Mouse (Mus musculus): ENCODE data around the gene Erc2.

The Erc2 gene

DNA sequence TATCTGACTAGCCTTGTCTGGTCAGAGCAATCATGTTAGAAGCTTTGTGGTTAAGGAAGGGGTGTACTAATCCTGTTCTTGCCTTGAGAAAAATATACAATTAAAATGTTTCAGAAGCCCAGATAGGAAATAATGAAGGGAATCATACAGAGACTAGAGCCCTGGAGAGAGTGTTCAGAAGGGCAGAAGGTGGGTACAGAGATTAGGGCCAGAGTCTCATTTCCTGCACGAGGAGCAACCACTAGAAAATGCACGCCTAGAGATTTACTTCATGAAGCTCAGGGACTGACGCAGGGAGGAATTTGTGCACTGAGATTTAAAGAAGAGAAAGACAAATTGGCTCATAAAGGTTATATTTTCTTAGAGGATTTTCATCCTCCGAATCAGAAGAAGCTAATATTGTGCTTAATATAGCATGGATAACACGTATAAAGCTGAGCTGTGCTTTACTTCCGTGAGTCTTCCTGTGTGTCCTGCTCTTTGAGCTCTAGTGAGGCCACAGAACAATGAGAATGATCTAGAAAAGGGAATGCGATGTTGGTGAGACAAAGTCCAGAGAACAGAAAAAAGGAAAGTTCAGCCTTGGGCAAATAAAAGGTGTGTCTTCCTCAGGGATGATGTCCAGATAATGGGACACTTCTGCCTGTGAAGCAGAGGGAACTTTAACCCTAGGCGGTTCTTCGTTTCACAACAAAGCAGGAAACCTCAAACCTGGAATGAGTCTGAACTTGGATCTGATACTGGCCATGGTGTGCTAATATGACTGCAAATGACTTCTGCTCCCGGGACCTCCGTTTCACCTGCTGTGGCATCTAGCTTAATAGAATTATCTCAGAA lies 45.0 kb downstream of the Erc2 start:
- DNase-seq: no peak

GRCm38 (mm10) chr14:27668151-27668550 lies 45.9 kb downstream of the Erc2 start:
- no peak for DNase-seq

DNA sequence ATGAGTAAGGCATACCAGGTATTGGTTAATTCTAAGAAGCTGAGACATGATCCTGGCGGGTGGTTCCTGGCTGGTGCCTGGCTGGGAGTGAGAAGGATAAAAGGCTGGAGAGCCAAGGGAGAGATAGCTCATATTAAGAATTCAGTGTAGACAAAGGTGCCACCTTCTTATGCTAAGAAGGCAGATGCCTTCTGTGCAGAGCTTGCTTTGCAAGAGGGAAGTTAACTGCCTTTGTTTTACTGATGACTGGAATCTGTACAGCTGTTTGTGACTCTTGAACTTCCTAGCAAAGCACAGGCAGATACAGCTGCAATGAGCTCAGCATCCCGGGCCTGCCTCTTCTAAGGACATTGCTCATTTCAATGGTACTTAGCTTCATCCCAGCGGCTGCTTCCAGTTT lies 47.7 kb downstream of the Erc2 start:
- DNase-seq: no peak

DNA sequence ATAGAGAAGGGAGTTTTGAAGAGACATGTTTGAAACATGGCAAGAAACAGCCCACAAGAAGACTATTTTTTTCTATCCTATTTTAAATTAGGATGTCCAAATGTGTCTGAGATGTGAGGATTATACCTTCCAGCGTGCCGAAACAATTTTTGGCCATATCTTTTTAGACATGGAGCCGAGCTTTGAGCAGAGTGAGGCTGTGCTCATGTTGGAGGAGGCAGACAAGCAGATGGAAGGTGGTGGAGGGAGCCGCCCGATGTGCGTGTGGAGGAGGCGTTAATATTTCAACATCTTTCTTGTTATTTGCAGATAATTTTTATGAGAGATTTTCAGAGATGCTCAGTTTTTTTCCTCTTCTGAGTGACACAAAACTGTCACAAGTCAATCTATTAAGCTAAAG lies 50.5 kb downstream of the Erc2 start:
- DNase-seq: no peak

- DNase-seq: no peak
Measured at GRCm38 (mm10) chr14:27674096-27674495, 51.9 kb downstream of the Erc2 start.

- DNase-seq: no peak
Measured at GRCm38 (mm10) chr14:27674561-27674960, 52.3 kb downstream of the Erc2 start.

DNA sequence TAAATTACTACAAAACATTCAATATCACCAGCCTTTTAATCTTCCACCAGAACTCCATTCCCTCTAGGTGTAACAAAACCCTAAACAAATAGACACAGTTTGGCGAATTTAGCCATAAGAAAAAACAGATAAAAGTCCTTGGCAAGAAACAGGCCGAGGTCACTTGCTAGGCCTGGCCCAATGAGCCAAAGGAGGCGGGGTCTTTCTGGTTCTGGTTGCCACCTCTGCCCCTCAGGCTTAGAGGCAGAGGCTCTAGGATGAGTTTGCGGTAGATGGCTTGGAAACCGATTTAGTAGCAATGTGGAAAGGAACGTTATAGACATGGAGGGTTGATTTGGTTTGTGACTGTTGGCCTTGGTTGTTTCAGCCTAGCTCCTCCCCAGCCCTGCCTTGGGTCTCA lies 52.8 kb downstream of the Erc2 start:
- no peak for DNase-seq

GRCm38 (mm10) chr14:27682368-27683052 lies 60.3 kb downstream of the Erc2 start:
- DNase-seq: no peak

GRCm38 (mm10) chr14:27695781-27696180 lies 73.6 kb downstream of the Erc2 start:
- no peak for DNase-seq

- DNase-seq: peak; percentile 48
Measured at GRCm38 (mm10) chr14:27717364-27717763, 95.1 kb downstream of the Erc2 start.

- DNase-seq: peak; percentile 24
Measured at GRCm38 (mm10) chr14:27719601-27720000, 97.4 kb downstream of the Erc2 start.

DNA sequence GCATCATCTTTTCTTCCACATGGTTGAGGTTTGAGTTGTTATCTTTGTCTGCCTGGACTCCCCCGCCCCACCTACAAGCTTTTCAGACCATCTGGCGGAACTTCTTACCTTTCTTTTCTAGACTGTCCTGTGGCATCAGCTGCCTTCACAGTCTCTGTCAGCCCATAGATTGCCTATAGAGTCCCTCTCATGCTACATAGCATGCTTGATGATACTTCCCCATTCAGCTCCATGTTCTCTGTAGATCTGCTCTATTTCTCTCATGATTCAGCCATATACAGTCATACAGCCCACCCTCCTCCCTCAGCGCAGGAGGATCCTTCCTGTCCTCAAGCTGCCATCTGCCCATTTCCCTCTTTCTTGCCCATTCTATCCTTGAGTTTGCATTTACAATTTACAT lies 98.7 kb downstream of the Erc2 start:
- peak; percentile 55 for DNase-seq

DNA sequence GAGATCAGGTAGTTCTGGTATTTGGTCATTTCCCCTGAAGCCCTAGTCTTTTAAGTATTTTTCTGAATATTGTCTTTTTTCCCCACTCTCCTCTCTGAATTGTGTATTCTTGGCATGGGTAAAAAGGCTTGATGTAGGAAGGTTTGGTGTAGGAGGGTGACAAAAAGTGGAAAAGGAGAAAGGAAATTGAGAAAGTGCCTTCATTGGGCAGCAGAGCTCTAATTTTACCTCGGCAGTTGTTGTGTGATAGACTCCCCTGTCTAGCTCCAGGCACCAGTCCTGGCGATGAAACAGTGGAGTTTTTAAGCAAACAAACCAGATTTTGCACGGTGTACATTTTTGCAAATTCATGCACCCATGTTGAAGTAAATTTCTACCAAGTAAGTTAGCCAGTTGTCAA lies 99.5 kb downstream of the Erc2 start:
- DNase-seq: peak; percentile 11

DNA sequence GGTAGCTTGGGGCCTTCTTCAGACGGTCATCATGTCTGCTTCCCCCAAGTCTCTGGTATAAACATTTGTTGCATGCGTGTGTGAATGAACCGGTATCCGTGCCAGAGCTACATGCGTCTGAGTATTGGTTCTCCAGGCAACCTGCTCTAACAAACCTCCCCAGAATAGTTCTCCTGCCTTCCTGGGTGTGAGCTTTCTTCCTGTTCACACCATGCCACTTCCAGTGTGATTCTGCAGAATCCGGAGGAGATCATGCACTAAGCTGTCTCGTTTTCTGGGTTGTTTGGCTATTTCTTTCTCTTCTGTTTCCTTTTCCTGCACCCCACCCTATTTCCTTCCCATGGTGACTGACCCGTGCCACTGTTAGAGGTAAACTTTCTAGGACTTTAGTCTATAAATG lies 105.3 kb downstream of the Erc2 start:
- DNase-seq: peak; percentile 90

- peak; percentile 55 for DNase-seq
Measured at GRCm38 (mm10) chr14:27731086-27731485, 108.9 kb downstream of the Erc2 start.

- DNase-seq: no peak
Measured at GRCm38 (mm10) chr14:27739436-27739835, 117.2 kb downstream of the Erc2 start.

DNA sequence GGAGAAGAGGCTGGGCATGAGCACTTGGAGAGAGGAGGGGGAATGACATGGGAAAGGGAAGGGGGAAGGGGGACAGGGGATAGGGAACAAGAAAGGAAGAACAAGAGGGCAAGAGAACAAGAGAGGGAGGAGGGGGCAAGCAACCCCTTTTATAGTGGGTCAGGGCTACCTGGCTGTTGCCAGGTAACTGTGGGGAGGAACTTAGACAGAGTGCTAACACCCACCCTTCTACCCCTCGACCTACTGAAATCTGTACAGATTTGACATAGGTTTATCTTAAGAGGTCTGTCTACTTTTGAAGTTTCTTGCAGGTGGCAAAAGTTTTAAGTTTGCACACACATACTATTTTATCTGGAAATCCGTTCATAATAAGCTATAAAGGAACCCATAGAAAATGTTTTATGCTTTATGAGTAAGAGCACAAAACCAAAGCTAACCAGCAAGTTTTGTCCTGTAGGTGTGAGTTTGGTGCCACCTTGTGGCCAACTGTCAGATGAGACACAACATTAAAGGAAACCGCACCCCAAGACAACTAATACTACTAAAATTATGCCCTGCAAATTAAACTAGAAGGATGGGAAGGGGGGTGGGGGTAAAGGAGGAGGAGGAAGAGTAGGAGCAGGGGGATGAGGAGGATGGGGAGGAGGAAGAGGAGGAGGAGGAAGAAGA lies 119.2 kb downstream of the Erc2 start:
- no peak for DNase-seq

- DNase-seq: no peak
Measured at GRCm38 (mm10) chr14:27754340-27754739, 132.1 kb downstream of the Erc2 start.

DNA sequence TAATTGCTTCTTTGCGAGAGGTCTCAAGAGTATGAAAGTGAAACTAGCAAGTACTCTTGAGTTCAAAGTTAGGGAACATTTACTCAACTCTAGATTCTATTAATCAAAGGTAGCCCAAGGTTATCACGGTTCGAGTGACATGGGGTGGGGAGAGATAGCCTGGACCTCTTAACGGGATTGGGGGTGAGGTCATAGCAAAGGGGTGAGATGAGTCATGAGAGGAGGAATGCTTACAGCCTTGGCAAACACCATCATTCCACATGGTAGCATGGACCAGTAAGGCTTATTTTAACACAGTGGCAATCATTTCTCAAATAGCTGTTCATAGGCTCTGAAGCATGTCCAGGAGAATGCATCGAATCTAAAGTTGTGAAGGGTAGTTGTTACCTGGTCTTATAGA lies 134.7 kb downstream of the Erc2 start:
- peak; percentile 35 for DNase-seq

GRCm38 (mm10) chr14:27758230-27758629 lies 136.0 kb downstream of the Erc2 start:
- no peak for DNase-seq

DNA sequence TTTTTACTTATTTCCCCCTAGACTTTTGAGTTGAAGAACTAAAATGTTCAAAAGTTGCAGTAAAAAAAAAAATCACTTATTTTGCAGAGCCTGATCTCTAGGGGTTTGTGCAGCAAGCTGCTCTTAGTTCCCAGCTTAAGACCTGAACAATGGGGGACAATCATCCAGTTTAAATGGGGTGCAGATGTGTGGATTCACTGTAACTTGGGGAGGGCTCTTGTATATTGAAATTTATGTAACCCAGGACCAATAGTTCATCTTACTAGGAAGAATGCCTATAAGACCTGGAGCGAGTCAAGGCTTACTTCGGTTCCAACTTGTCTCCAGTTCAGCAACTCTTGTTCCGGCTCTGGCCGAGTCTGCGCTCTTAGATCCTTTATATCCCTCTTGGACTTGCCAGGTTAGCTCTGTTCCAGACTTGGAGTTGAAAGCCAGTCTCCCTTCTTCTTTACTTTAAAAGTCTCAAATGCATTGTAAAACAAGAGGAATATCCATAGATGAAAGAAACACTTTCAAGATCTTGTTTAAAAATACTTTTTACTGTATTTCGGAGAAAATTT lies 136.9 kb downstream of the Erc2 start:
- no peak for DNase-seq

- no peak for DNase-seq
Measured at GRCm38 (mm10) chr14:27759982-27760381, 137.8 kb downstream of the Erc2 start.

- no peak for DNase-seq
Measured at GRCm38 (mm10) chr14:27775367-27775766, 153.1 kb downstream of the Erc2 start.

GRCm38 (mm10) chr14:27778503-27778902 lies 156.3 kb downstream of the Erc2 start:
- no peak for DNase-seq

Measured in heart, adult 11 months (tissue).